Mouse (Mus musculus) forebrain, embryonic 16.5 days (tissue): Measurements from ENCODE around the gene Gemin6. TPM values are rescaled to one million over a fixed set of nuclear protein-coding genes. Genes with fewer than 3 reads are reported as not detected.
A peak's percentile ranks its signal among the peaks of the same experiment; 100 is the strongest.
"Not testable (repeated sequence)": the region's sequence is repeated elsewhere in the genome, so short reads cannot be mapped to it uniquely, and the experiment has no call there.

Source experiments
- ATAC-seq: fragments of 200-750 bp; cut with Nextera tagmentation; 2 replicates; pipeline ENCODE4 v1.8.0; 2017; ENCODE audit warnings: mild to moderate bottlenecking, moderate library complexity
- H3K27ac ChIP-seq: fragments of 300-500 bp; sonication (generic); 2 replicates; pipeline ENCODE4 v1.5.1; 2014; ENCODE audit warnings: low read length, control low read depth
- H3K27me3 ChIP-seq: fragments of 300-500 bp; sonication (generic); replicated peaks from 2 replicates; pipeline ENCODE4 v1.6.1; 2014; ENCODE audit warnings: low read length; ENCODE audit not compliant: control insufficient read depth, insufficient read depth
- H3K36me3 ChIP-seq: fragments of 300-500 bp; sonication (generic); 2 replicates; pipeline ENCODE4 v1.6.1; 2014; ENCODE audit not compliant: control insufficient read depth, insufficient read depth
- H3K4me1 ChIP-seq: fragments of 300-500 bp; sonication (generic); replicated peaks from 2 replicates; pipeline ENCODE4 v1.6.1; 2014; ENCODE audit warnings: low read length; ENCODE audit not compliant: control insufficient read depth, insufficient read depth
- H3K4me2 ChIP-seq: fragments of 300-500 bp; sonication (generic); 2 replicates; pipeline ENCODE4 v1.6.1; 2014; ENCODE audit warnings: mild to moderate bottlenecking, low read length, control low read depth
- H3K4me3 ChIP-seq: fragments of 300-500 bp; sonication (generic); replicated peaks from 2 replicates; pipeline ENCODE4 v1.5.1; 2014; ENCODE audit warnings: mild to moderate bottlenecking, low read length, control low read depth
- H3K9ac ChIP-seq: fragments of 300-500 bp; sonication (generic); replicated peaks from 2 replicates; pipeline ENCODE4 v1.6.1; 2014; ENCODE audit warnings: low read depth, low read length, control low read depth
- H3K9me3 ChIP-seq: fragments of 300-500 bp; sonication (generic); 2 replicates; pipeline ENCODE4 v1.6.1; 2016; ENCODE audit warnings: low read length; ENCODE audit not compliant: control insufficient read depth
- WGBS: fragments of 180-500 bp; shearing (Covaris S2); extraction: QIAGEN DNeasy Blood & Tissue Kit; methylation state at CpG from one replicate; pipeline ENCODE4 v1.1.7; 2014; 5-methylcytosine and 5-hydroxymethylcytosine counted together
- polyA plus RNA-seq: library from polyadenylated mRNA; unstranded; fragments of >200 nt; fragmentation: Nextera tagmentation; extraction: Ambion mirVana; gene quantifications from 2 replicates; pipeline ENCODE4 v1.2.1, GENCODE M21; 2015

The Gemin6 gene
- polyA plus RNA-seq, 1 experiment from 2014 or later, result 25.8 TPM

DNA sequence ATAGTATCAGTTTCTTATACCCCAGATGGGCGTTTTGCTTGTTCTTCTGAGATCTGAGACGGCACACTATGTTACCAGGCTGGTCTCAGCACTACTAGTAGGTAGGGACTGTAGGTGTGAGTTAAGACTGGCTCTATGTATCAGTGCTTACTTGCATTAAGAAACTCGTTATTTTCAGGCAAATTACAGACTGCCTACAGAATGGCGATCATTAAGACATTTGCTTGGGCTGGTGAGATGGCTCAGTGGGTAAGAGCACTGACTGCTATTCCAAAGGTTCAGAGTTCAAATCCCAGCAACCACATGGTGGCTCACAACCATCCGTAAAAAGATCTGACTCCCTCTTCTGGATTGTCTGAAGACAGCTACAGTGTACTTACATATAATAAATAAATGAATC is 901 bp downstream of the Gemin6 start:
- Histone ChIP-seq H3K9ac (peak overlapping the region; percentile 68), H3K4me3 (peak overlapping the region; percentile 66), H3K4me2 (peak overlapping the region; percentile 81)
- WGBS, result 37% methylated on average over 4 of the region's 5 CpGs
- H3K27ac ChIP-seq, H3K27me3 ChIP-seq, H3K4me1 ChIP-seq, H3K9me3 ChIP-seq, ATAC-seq, H3K36me3 ChIP-seq: not testable (repeated sequence)

DNA sequence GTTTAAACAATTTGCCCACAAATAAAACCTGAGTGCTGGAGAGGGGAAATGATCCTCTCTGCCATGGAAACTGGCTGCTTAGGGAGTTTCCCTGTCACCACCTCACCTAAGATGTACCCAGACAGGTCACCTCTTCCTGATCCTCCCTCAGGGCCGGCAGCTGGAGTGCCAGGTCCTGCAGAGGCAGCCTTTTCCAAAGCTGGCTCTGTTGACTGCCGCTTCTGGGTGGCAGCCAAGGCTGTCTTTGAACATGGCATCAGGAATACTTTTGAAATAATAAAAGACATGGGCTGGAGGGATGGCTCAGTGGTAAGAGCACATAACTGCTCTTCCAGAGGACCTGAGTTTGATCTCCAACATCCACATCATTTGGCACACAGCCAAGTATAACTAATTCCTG is 5.2 kb downstream of the Gemin6 start:
- Histone ChIP-seq H3K9ac (no peak overlapping the region), H3K36me3 (no peaks in the 10 kb centered on the region), H3K27me3 (no peaks in the 10 kb centered on the region), H3K4me3 (no peak overlapping the region), H3K4me2 (no peak overlapping the region), H3K9me3 (no peaks in the 10 kb centered on the region), H3K27ac (no peak overlapping the region), H3K4me1 (peaks cover 8% of the 10 kb centered on the region)
- ATAC-seq, result no peak
- 66% methylated on average over 2 of the region's 2 CpGs for WGBS

DNA sequence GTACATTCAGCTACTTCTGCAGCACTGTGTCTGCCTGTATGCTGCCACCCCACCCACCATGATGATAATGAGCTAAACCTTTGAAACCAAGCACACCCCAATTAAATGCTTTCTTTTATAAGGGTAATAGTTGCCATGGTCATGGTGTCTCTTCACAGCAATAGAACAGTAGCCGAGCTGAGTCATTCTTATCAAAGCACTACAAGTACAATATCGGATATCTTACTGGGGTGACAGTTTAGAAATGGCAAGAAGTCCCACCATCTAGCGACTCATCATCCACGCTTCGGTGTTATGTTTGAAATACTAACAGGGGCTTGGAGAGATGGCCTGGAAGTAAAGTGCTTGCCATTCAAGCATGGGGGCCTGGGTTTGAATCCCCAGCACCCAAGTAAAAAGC is 9.6 kb downstream of the Gemin6 start:
- no peak overlapping the region for H3K4me3 ChIP-seq
- H3K27ac ChIP-seq, result no peak overlapping the region
- ATAC-seq, result no peak
- WGBS, result 85% methylated on average over 5 of the region's 5 CpGs
- no peak overlapping the region for H3K4me2 ChIP-seq
- no peaks in the 10 kb centered on the region for H3K9me3 ChIP-seq
- no peaks in the 10 kb centered on the region for H3K27me3 ChIP-seq
- H3K9ac ChIP-seq, result no peak overlapping the region
- H3K4me1 ChIP-seq, result 0 out of 2 replicates have a peak, but pooled peaks cover 3% of the 10 kb centered on the region
- H3K36me3 ChIP-seq, result peaks cover 7% of the 10 kb centered on the region

DNA sequence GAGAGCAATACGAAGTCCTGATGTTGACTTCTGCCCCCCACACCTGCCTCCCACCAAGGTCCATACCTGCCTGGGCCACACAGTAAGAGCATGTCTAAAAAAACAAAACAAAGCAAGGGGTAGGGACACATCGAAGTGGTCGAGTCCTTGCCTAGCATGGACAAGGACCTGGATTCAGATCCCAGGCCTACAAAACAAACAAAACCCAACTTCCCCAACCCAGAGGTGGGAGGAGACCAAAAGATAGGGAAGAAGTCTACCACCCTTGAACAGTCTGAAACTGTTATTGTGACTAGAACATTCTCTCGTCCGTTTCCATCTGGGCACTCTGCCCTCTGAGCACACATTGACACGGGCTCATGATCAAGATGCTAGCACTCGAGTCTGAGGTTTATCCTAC is 10.1 kb downstream of the Gemin6 start:
- ATAC-seq, result no peak
- Histone ChIP-seq H3K4me3 (no peak overlapping the region), H3K9me3 (no peaks in the 10 kb centered on the region), H3K9ac (no peak overlapping the region), H3K4me1 (0 out of 2 replicates have a peak, but pooled peaks cover 1% of the 10 kb centered on the region), H3K27ac (no peak overlapping the region), H3K27me3 (no peaks in the 10 kb centered on the region), H3K4me2 (no peak overlapping the region), H3K36me3 (peaks cover 11% of the 10 kb centered on the region)
- WGBS, result 89% methylated on average over 7 of the region's 7 CpGs

DNA sequence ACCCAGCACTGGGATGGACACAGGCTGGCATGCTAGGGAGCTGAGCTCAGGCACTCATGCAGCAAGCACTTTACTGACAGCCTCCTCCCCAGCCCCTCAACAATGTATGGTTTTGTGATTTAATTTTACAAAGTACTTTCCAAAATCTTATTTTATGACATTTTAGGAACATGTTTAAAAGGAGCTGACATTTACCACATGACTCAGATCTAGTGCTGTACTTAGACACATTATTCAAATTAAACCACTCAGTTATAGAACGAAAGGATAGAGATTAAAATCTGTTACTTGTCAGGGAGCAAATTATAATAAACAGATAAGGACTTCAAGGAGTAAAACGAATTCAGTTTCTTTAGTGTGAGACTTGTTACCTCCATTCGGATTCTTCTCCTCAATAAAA is 11.2 kb downstream of the Gemin6 start:
- Histone ChIP-seq H3K27me3 (no peaks in the 10 kb centered on the region), H3K9me3 (no peaks in the 10 kb centered on the region), H3K4me1 (no peaks in the 10 kb centered on the region), H3K4me3 (no peak overlapping the region), H3K36me3 (peaks cover 17% of the 10 kb centered on the region), H3K9ac (no peak overlapping the region), H3K4me2 (no peak overlapping the region), H3K27ac (no peak overlapping the region)
- 84% methylated on average over 3 of the region's 3 CpGs for WGBS
- no peak for ATAC-seq

DNA sequence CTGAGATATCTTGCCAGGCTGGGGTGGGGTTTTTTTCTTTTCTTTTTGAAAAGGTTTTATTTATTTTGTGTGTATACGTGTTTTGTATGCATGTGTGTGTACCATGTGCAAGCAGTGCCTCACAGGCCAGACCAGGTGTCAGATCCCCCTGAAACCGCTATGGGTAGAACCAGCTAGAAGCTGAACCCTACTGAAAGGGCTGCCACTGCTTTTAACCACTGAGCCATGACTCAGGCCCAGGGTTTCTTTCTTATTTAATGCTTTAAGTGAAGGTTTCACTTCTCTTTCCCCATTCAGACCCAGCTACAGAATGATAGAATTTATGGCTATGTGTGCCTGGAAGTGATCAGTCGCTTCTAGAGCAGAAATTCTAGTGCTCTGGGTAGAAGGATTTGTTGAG is 12.6 kb downstream of the Gemin6 start:
- Histone ChIP-seq H3K4me2 (no peak overlapping the region), H3K36me3 (peaks cover 25% of the 10 kb centered on the region), H3K27ac (no peak overlapping the region), H3K4me1 (no peaks in the 10 kb centered on the region), H3K9me3 (no peaks in the 10 kb centered on the region), H3K27me3 (no peaks in the 10 kb centered on the region), H3K9ac (no peak overlapping the region), H3K4me3 (no peak overlapping the region)
- ATAC-seq, result no peak
- 92% methylated on average over 3 of the region's 3 CpGs for WGBS

DNA sequence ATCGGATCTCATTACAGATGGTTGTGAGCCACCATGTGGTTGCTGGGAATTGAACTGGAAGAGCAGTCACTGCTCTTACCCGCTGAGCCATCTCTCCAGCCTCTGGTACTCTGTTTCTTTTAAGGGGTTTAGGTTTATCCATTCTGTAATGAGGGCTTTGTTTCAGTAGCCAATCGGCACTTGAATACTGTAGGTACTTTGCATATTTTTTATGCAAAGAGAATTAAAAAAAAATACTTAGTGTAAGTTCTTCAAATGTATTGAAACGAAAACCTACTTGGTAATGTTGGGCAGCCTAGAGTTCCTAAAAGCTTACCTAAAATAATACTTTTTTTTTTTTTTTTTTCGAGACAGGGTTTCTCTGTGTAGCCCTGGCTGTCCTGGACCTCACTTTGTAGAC is 13.2 kb downstream of the Gemin6 start:
- no peaks in the 10 kb centered on the region for H3K9me3 ChIP-seq
- 91% methylated on average over 5 of the region's 5 CpGs for WGBS
- no peak overlapping the region for H3K9ac ChIP-seq
- ATAC-seq, result no peak
- no peak overlapping the region for H3K4me3 ChIP-seq
- H3K4me1 ChIP-seq, result no peaks in the 10 kb centered on the region
- H3K27ac ChIP-seq, result no peak overlapping the region
- H3K36me3 ChIP-seq, result peaks cover 30% of the 10 kb centered on the region
- H3K4me2 ChIP-seq, result no peak overlapping the region
- no peaks in the 10 kb centered on the region for H3K27me3 ChIP-seq

DNA sequence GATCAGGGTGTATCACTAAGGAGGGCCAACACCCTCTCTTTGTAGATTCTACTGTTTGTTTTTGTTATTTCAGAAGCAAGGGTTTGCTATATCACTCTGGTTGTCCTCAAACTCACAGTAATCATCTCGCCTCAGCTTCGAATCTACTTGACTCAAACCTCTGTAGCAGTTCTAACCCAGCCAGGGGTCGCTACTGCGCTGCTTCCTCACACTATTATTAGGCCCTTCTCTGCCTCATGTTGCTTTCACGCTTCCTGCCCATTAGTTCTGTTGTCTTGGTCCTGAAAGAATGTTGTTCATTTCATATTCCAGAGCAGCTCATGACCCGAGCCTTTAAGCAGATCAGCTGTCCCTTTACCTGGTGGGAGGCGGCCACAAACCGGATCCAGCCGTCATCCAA is 17.4 kb downstream of the Gemin6 start:
- Histone ChIP-seq H3K4me1 (no peaks in the 10 kb centered on the region), H3K27me3 (no peaks in the 10 kb centered on the region), H3K9me3 (no peaks in the 10 kb centered on the region), H3K9ac (no peak overlapping the region), H3K4me3 (no peak overlapping the region), H3K36me3 (peaks cover 50% of the 10 kb centered on the region), H3K27ac (no peak overlapping the region), H3K4me2 (no peak overlapping the region)
- ATAC-seq, result no peak
- WGBS, result 90% methylated on average over 9 of the region's 9 CpGs

DNA sequence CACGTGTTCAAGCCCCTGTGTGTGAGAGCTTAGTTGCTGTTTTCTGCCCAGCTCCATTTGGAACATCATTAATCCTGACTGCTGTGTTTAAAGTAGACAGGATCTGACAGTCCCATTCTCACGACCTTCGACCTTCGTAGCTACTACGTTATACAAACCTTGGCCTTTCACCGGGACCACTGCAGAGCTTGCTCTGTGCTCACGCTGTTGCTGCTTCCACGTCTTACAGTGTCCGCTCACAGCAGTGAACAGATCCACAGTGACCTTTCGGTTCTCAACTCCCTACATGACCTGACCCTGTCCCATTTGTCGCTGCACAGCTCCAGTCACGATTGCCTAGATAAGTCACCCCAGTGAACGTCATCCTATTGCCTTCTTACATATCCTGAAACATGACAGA is 18.9 kb downstream of the Gemin6 start:
- Histone ChIP-seq H3K4me3 (no peak overlapping the region), H3K4me2 (no peak overlapping the region), H3K9ac (no peak overlapping the region), H3K4me1 (no peaks in the 10 kb centered on the region), H3K27me3 (no peaks in the 10 kb centered on the region), H3K36me3 (peaks cover 54% of the 10 kb centered on the region), H3K27ac (no peak overlapping the region), H3K9me3 (no peaks in the 10 kb centered on the region)
- ATAC-seq, result no peak
- 90% methylated on average over 13 of the region's 13 CpGs for WGBS

DNA sequence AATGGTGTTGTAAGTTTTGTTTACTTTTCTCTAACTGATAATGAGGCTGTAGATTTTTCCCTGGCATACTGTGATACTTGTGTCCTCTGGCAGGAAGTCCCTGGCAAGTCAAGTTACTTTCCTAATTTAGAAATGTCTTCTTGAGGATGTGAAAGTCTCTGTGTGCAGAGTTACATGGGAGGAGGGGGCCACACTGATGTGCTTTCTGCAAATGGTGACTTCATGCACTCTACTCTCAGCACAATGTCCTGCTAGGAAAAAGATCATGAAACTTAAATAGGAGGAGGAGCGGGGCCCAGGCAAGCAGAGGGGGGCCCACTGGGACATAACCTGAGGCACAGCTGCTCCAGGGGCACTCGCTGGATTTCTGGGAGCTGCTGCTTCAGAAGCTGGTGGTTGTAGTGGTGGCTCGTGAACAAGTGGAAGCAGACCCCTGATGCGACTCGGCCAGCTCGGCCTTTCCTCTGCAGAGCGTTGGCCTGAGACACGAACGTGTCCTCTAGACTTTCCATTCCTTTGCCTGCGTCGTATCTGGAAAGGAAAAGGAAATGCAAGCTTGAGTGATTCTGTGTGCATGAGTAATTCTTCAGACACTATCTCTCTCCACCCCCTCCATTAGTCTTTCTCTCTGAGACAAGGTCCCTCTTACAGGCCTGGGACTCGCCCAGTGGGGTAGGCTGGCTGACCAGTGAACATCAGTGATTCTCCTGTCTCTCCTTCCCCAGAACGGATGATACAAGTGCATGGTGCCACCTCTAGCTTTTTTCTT is 28.7 kb downstream of the Gemin6 start:
- H3K9ac ChIP-seq, result no peak overlapping the region
- no peak overlapping the region for H3K27ac ChIP-seq
- no peak overlapping the region for H3K4me2 ChIP-seq
- H3K4me3 ChIP-seq, result no peak overlapping the region
- H3K36me3 ChIP-seq, result peaks cover 67% of the 10 kb centered on the region
- no peaks in the 10 kb centered on the region for H3K9me3 ChIP-seq
- no peak for ATAC-seq
- WGBS, result 90% methylated on average over 11 of the region's 13 CpGs
- H3K27me3 ChIP-seq, result no peaks in the 10 kb centered on the region
- no peaks in the 10 kb centered on the region for H3K4me1 ChIP-seq
